8 mouse cellular contexts compared by ENCODE assay signal in the genomic region with DNA sequence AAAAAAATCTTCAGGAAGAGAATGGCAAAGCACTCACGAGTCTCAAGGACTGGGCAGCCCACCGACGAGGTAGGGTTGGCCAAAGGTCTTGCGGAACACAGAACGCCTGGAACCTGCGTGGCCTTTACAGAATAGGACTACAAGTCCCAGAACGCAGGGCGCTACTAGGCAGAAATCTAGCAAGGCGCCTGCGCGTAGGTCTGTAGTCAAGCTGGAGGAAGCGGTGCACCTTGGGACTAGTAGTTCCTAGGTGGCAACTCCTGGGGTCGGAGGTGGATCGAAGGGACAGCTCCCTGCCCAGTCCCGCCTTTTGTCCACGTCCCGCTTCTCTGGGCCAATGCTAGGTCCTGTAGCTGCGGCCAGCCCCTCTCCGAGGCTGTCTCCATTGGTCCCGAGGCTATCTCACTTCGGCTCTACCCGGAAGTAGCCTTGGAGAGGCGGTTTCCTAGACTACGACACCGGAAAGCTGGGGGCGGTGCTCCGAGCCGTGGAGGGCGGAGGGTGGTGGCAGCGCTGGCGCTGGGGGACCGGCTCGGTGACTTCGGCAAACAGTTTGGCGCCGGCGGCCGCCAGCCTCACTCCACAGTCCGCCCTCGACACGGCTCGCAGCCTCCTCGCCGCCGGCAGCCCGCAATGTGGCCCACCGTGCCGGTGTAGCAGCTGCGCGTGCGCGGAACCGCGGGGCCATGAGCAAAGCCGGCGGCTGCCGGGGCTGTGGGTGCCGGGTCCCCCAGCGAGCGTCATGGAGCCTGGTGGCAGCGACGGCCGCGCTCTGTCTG. TPM values are rescaled to one million over a fixed set of nuclear protein-coding genes. Genes with fewer than 3 reads are reported as not detected.
A peak's percentile ranks its signal among the peaks of the same experiment; 100 is the strongest.
DNase-seq lines count a peak whose midpoint lies in the region; ATAC-seq and TF ChIP-seq lines count a peak whose summit lies in the region.

A gene (plus strand): TSS at position 491 of the 779 bp plus-strand sequence.

- WGBS in bone marrow, adult 2 months = under 1% methylated on average over 64 of the region's 64 CpGs
- WGBS in embryonic facial prominence, embryonic 15.5 days = under 1% methylated on average over 64 of the region's 64 CpGs
- WGBS in limb, embryonic 14.5 days = 1% methylated on average over 62 of the region's 64 CpGs
- WGBS in midbrain, postnatal 0 days = under 1% methylated on average over 60 of the region's 64 CpGs

- ATAC-seq in embryonic facial prominence, embryonic 15.5 days (ENCODE audit: insufficient number of reproducible peaks, low FRiP score, low TSS enrichment, low read depth) = peak; percentile 100
- peak; percentile 98 for ATAC-seq in limb, embryonic 14.5 days (ENCODE audit: low FRiP score, low read depth)
- ATAC-seq in midbrain, postnatal 0 days (ENCODE audit: low FRiP score) = peak; percentile 100

- no peaks in the 10 kb centered on the region for H3K36me3 ChIP-seq in embryonic facial prominence, embryonic 15.5 days
- no peaks in the 10 kb centered on the region for H3K36me3 ChIP-seq in limb, embryonic 14.5 days (ENCODE audit: control insufficient read depth, insufficient read depth, low read length)
- no peaks in the 10 kb centered on the region for H3K36me3 ChIP-seq in midbrain, postnatal 0 days (ENCODE audit: insufficient read depth, low read length)

- peak within 1 kb of the TSS; percentile 84 for H3K27ac ChIP-seq in bone marrow, adult 2 months (ENCODE audit: control insufficient read depth, insufficient read depth, low read depth, low read length, poor library complexity)
- H3K27ac ChIP-seq in embryonic facial prominence, embryonic 15.5 days (replicated peaks) = peak within 1 kb of the TSS; percentile 84
- peak within 1 kb of the TSS; percentile 35; the same call in 1 of the 2 replicates for H3K27ac ChIP-seq in limb, embryonic 14.5 days (replicated peaks; ENCODE audit: low read depth, low read length)
- peak within 1 kb of the TSS; percentile 84 for H3K27ac ChIP-seq in midbrain, postnatal 0 days (ENCODE audit: low read depth, low read length)

- peak within 1 kb of the TSS; percentile 96 for H3K4me3 ChIP-seq in bone marrow, adult 2 months (replicated peaks; ENCODE audit: control insufficient read depth, low read depth, low read length)
- peak within 1 kb of the TSS; percentile 93 for H3K4me3 ChIP-seq in embryonic facial prominence, embryonic 15.5 days (replicated peaks)
- H3K4me3 ChIP-seq in limb, embryonic 14.5 days (replicated peaks; ENCODE audit: low read length) = peak within 1 kb of the TSS; percentile 93
- H3K4me3 ChIP-seq in midbrain, postnatal 0 days (ENCODE audit: low read depth, low read length) = peak within 1 kb of the TSS; percentile 82

- DNase-seq in 416B (ENCODE audit: low read depth) = peak; percentile 100
- DNase-seq in heart, adult 8-10 months (ENCODE audit: low spot score) = peak; percentile 98
- peak; percentile 99 for DNase-seq in kidney, adult 9 months
- DNase-seq in limb, embryonic 14.5 days (ENCODE audit: low spot score) = peak; percentile 100
- DNase-seq in midbrain, postnatal 0 days (ENCODE audit: low spot score) = peak; percentile 100
- DNase-seq in spleen, postnatal 14 days (ENCODE audit: low spot score in 2 of 2) = peak; percentile 89 to 94

- TF ChIP-seq POLR2A in bone marrow, adult 2 months (IDR thresholded peaks at IDR 0.05; ENCODE audit: borderline replicate concordance, control insufficient read depth, low read depth, low read length) = peak; percentile 69; the same call in 1 of the 2 replicates
- TF ChIP-seq POLR2A in limb, embryonic 14.5 days (IDR thresholded peaks at IDR 0.05; ENCODE audit: borderline replicate concordance, extremely low read depth, insufficient read depth, insufficient read length) = peak; percentile 63; the same call in 1 of the 2 replicates

- H3K9ac ChIP-seq in embryonic facial prominence, embryonic 15.5 days = peak within 1 kb of the TSS; percentile 64
- peak within 1 kb of the TSS; percentile 66 for H3K9ac ChIP-seq in limb, embryonic 14.5 days (ENCODE audit: low read depth, low read length, severe bottlenecking)
- H3K9ac ChIP-seq in midbrain, postnatal 0 days (replicated peaks; ENCODE audit: low read length, poor library complexity, severe bottlenecking) = peak within 1 kb of the TSS; percentile 70

- H3K27me3 ChIP-seq in embryonic facial prominence, embryonic 15.5 days = no peaks in the 10 kb centered on the region
- H3K27me3 ChIP-seq in limb, embryonic 14.5 days (ENCODE audit: control insufficient read depth, insufficient read depth, low read length) = no peaks in the 10 kb centered on the region
- H3K27me3 ChIP-seq in midbrain, postnatal 0 days (ENCODE audit: insufficient read depth, low read length) = no peaks in the 10 kb centered on the region

- H3K9me3 ChIP-seq in embryonic facial prominence, embryonic 15.5 days (replicated peaks) = no peaks in the 10 kb centered on the region
- no peaks in the 10 kb centered on the region for H3K9me3 ChIP-seq in limb, embryonic 14.5 days (ENCODE audit: control insufficient read depth, low read length)
- no peaks in the 10 kb centered on the region for H3K9me3 ChIP-seq in midbrain, postnatal 0 days (ENCODE audit: low read length)

- peak within 1 kb of the TSS; percentile 89 for H3K4me2 ChIP-seq in embryonic facial prominence, embryonic 15.5 days (replicated peaks)
- H3K4me2 ChIP-seq in limb, embryonic 14.5 days (replicated peaks; ENCODE audit: low read depth, low read length, severe bottlenecking) = peak within 1 kb of the TSS; percentile 89
- peak within 1 kb of the TSS; percentile 78 for H3K4me2 ChIP-seq in midbrain, postnatal 0 days (ENCODE audit: low read depth, low read length, poor library complexity, severe bottlenecking)

- no peak for TF ChIP-seq CTCF in bone marrow, adult 2 months (IDR thresholded peaks at IDR 0.05; ENCODE audit: control insufficient read depth, insufficient read depth, low read length)
- no peak for TF ChIP-seq CTCF in midbrain, postnatal 0 days (IDR thresholded peaks at IDR 0.05)

- H3K4me1 ChIP-seq in bone marrow, adult 2 months (ENCODE audit: control insufficient read depth, insufficient read depth, low read length) = no peaks in the 10 kb centered on the region
- H3K4me1 ChIP-seq in embryonic facial prominence, embryonic 15.5 days = peaks cover 12% of the 10 kb centered on the region
- H3K4me1 ChIP-seq in limb, embryonic 14.5 days (ENCODE audit: control insufficient read depth, insufficient read depth, low read length) = peaks cover 25% of the 10 kb centered on the region
- no peaks in the 10 kb centered on the region for H3K4me1 ChIP-seq in midbrain, postnatal 0 days (ENCODE audit: insufficient read depth, low read length)

RNA-seq across cellular contexts. Expression of the gene that starts here (rescaled TPM):
- 4.0 and 8.6 TPM in 2 replicates for polyA plus RNA-seq in bone marrow, adult 2 months (2011; ENCODE audit: insufficient read depth, insufficient read length, low replicate concordance, missing spikeins)
- 15.7 and 16.4 TPM in 2 replicates for polyA plus RNA-seq in embryonic facial prominence, embryonic 15.5 days (2015; fragmentation: Nextera tagmentation; extraction: Ambion mirVana)
- total RNA-seq in heart, adult 8-10 months (2022) = 10 to 100 TPM; 16.4 to 20.7 (median 19.7) TPM
- 17.4 and 18.6 TPM in 2 replicates for polyA plus RNA-seq in limb, embryonic 14.5 days (2012; rRNA removed)
- polyA plus RNA-seq in limb, embryonic 14.5 days (2014; fragmentation: Nextera tagmentation; extraction: Ambion mirVana) = 27.0 and 28.1 TPM in 2 replicates
- total RNA-seq in midbrain, postnatal 0 days (2014; rRNA removed) = 40.8 and 54.0 TPM in 2 replicates
- polyA plus RNA-seq in midbrain, postnatal 0 days (2015; fragmentation: Nextera tagmentation; extraction: Ambion mirVana) = 11.3 and 13.2 TPM in 2 replicates

Comparison
In these comparisons a context has a peak if more than half of its experiments do, and no peak if none do; other contexts are left out.
1. Peak in every context shown above with its lines: DNase-seq, ATAC-seq, H3K4me3 ChIP-seq and H3K27ac ChIP-seq.